Mouse (Mus musculus) left cerebral cortex, postnatal 10 days (tissue): ENCODE results near the gene Rpl9. TPM values are rescaled to one million over a fixed set of nuclear protein-coding genes. Genes with fewer than 3 reads are reported as not detected.

Experiments used
- DNase-seq, 2 experiments: peaks; one replicate each; pipeline ENCODE4 v3.0.0; 2021 to 2022; ENCODE audit warnings: low spot score in 2 of 2, mixed read lengths in 1 of 2; ENCODE audit errors: extremely low spot score in 1 of 2
- intact Hi-C: fragments of 180-260 bp; cut with DNase I; formaldehyde crosslinking; loops from one replicate; pipeline ENCODE4 v1.15.1; 2025
- total RNA-seq, 2 experiments: library from RNA; stranded (reverse); gene quantifications; 2 replicates each; pipeline ENCODE4 v1.2.3; 2021

The Rpl9 gene
- total RNA-seq, result 100 to 1,000 TPM; 665 to 666 TPM

GRCm38 (mm10) chr5:65390648-65391644, at the start of gene Rpl9, which contains the start of gene Lias:
TSS of gene Rpl9 (minus strand) at chr5:65391444.
TSS of gene Lias (plus strand) at chr5:65391497.
- peak; percentile 99 for DNase-seq
- intact Hi-C loops, result loop anchor here (2.0 to 10.0 kb wide), 2 partner anchors 56 to 386 kb away; partner anchors contain the start of gene Rfc1

GRCm38 (mm10) chr5:65438041-65438440, 46.8 kb upstream of the Rpl9 start:
- intact Hi-C loops, result loop anchor here (5.0 kb wide), 1 partner anchor 54 kb away; the partner anchor contains the start of gene Gm43552

GRCm38 (mm10) chr5:65435806-65436561, 44.7 kb upstream of the Rpl9 start, which contains the start of gene Ugdh:
TSS of gene Ugdh (minus strand) at chr5:65435949.
- intact Hi-C loops, result loop anchor here (5.0 kb wide), 1 partner anchor 56 kb away; the partner anchor contains the start of gene Gm43552
- peak; percentile 95 to 99 for DNase-seq

More at GRCm38 (mm10) chr5:65438041-65438440, 46.8 kb upstream of the Rpl9 start:
- DNase-seq, result no peak

DNA sequence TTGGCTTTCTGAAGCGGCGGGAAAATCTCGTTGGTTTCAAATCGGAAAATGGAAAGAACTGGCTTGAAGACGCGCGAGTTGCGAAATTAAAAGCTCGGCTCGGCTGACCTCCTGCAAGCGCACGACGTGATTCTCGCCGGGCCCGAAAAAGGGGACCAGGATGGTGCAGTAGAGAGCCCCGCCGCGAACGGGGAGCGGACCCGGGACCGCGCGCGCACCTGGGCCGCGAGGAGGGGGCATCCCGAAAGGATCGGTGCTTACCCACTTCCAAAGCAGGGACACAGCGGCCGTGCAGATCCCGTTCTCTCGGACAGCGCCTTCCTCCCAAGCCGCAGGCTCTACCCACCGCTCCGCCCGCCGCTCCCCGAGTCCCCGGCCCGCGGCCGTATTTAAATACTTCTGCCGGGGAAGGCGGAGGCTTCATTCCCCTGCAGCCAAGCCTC, 44.1 kb upstream of the Rpl9 start:
- intact Hi-C loops, result loop anchor here (5.0 kb wide), 1 partner anchor 57 kb away; the partner anchor contains the start of gene Gm43552

DNA sequence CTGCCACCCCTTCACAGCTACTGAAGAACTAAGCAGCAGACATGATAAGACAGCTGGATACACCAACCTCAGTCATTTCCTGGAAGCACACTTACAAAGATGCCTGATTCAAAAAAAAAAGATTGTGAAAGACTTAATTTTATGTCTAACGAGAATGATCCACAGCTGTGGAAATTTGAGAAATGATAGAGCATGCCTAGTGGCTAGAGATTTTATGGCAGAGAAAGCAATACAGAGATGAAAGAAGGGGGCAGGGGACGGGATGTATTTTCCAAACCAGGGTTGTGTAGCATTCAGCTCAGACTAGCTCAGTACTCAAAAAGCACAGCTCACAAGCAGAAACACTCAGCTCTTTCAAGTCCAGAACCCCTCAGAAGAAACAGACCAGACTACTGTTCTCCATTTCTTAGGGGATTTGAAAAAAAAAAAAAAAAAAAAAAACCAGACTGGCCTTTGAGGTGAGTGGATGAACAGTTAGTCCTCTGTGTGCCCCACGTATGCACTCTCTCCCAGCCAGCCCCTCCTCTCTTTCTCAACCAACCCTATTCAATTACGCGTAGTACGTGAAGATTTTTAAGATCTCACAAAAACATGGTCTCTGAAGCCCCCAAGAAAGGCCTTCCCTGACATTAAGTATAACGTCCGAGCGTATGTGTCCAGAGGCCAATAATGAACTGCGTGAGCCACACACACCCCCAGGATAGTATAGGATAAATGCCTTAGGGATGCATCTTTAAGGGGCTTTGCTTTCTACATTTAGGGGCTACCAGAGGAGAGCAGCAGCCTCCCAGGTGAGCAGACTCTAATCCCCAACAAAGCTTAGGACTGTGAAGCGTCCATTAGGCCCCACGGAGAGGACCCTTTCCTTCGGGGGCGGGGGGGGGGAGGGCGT, 43.5 kb upstream of the Rpl9 start:
- DNase-seq, result peak in 1 of 2 experiments; percentile 27
- intact Hi-C loops, result loop anchor here (5.0 kb wide), 1 partner anchor 58 kb away; the partner anchor contains the start of gene Gm43552

More for the DNA sequence above, 44.1 kb upstream of the Rpl9 start:
- DNase-seq, result no peak

DNA sequence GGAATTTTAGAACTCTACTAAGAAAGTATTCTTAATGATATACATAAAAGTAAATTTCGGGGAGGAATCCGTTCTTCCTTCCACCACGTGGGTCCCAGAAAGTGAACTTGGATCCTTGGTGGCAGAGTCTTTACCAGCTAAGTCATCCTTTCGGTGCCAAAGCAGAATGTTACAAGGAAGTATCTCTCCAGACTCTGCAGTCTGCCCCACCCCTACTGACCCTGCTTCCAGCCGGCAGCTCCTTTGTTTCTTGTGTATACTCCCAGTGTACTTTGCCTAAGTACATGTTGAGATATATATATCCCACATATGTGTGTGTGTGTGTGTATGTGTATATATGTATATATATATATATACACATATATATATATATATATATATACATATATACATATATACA, 38.2 kb upstream of the Rpl9 start:
- no peak for DNase-seq
- intact Hi-C loops, result no loop called here

DNA sequence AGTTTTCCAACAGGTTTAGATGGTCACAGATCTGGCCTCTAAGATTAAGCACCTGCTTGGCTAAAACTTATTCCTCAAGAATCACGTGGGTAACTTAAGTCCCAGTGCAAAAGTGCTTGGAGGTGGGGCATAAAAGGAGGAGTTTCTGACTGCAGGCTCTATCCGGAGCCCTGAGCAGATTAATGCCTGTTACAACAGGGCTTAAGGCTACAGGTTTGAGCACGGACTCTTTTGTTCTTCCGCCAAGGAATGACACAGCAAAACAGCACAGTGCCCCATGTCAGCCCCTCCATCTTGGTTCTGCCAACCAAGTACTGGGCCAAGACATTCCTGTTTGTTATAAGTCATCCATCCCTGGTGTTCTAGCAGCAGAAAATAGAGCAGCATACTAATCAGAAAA, 37.1 kb upstream of the Rpl9 start:
- intact Hi-C loops, result no loop called here
- DNase-seq, result no peak

GRCm38 (mm10) chr5:65425251-65425650, 34.0 kb upstream of the Rpl9 start:
- DNase-seq, result no peak
- intact Hi-C loops, result no loop called here

- no peak for DNase-seq
- intact Hi-C loops, result no loop called here
These were observed 33.0 kb upstream of the Rpl9 start for GRCm38 (mm10) chr5:65424215-65424614.

DNA sequence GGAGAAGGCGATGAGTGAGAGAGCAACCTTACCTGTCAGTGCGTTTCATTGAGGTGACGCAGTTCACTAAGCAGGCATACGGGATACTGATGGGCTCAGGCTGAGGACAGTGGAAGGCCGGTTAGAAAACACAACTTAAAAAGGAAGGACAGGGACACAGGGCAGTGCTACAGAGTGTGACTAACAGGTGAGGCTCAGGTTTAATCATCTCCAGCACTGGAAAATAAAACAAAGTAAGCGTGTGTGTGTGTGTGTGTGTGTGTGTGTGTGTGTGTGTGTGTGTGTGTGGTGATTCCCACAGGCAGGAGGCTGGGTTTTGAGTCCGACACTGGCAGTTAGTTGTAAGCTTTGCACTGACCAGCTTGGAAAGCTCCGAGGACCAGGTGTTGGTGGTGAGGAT, 31.6 kb upstream of the Rpl9 start:
- no peak for DNase-seq
- intact Hi-C loops, result no loop called here

GRCm38 (mm10) chr5:65420822-65421221, 29.6 kb upstream of the Rpl9 start:
- DNase-seq, result no peak
- intact Hi-C loops, result no loop called here

DNA sequence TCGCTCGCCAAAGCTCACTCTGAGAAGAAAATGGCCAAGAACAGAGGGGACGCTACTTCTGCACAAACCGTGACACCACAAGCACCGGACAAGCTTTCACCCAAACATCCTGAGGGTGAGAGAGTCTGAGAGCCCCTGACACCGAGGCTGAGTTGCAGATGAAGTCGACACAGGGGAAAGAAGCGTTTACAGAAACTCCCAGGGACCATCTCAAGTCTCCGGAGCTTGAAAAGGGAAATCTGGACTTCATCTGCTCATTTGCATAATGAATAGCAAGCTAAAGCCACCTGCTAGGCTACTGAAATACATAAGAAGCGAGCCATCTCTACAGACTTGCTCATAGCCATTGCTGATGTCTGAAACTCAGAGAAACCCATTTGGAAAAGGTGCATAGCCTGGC, 27.9 kb upstream of the Rpl9 start:
- intact Hi-C loops, result no loop called here
- no peak for DNase-seq

GRCm38 (mm10) chr5:65415653-65416458, 24.6 kb upstream of the Rpl9 start:
- no peak for DNase-seq
- intact Hi-C loops, result no loop called here

DNA sequence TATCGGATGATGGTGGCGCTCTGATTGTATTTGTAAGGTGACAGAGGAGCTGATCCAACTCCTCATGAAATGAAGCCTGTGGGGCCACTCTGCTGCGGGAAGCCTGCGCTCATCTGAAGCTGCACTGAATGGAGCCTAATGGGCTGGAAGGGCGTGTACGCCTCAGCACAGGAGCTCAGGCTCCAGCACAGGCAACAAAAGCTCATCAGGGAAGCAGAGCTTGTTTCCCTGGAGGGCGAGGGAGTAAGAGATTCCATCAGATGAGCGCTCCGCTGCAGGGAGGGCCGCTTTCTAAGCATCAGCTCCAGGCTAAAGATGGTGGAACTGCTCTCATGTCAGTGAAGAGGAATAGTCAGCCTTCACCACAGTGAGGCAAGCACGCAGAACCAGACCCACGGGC, 16.7 kb upstream of the Rpl9 start:
- intact Hi-C loops, result loop anchor here (10.0 kb wide), 1 partner anchor 287 kb away; the partner anchor contains the start of gene Pds5a
- DNase-seq, result no peak

- intact Hi-C loops, result loop anchor here (10.0 kb wide), 1 partner anchor 293 kb away; the partner anchor contains the start of gene Pds5a
- DNase-seq, result peak; percentile 79 to 82
These were observed 10.2 kb upstream of the Rpl9 start for GRCm38 (mm10) chr5:65401251-65401994.

DNA sequence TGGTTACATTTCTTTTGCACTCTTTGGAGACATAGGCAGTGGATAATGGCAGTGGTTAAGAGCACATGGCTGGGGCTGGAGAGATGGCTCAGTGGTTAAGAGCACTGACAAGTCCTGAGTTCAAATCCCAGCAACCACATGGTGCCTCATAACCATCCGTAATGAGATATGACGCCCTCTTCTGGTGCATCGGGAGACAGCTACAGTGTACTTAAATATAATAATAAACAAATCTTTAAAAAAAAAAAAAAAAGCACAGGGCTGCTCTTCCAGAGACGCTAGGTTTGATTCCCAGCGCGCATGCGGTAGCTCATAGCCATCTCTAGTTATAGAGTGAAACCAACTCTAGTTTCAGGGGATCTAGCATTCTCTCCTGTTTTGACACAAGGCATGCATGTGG, 3.2 kb upstream of the Rpl9 start:
- intact Hi-C loops, result loop anchor here (10.0 kb wide), 1 partner anchor 390 kb away; no protein-coding TSS in a partner anchor
- DNase-seq, result no peak
